Mouse (Mus musculus): ENCODE results near the gene Olfr552. TPM values are rescaled to one million over a fixed set of nuclear protein-coding genes. Genes with fewer than 3 reads are reported as not detected.
A peak's percentile ranks its signal among the peaks of the same experiment; 100 is the strongest.
"Not testable (repeated sequence)": the region's sequence is repeated elsewhere in the genome, so short reads cannot be mapped to it uniquely, and the experiment has no call there.

Olfr552 gene
- under 1 TPM; 0.12 to 0.24 TPM for total RNA-seq (2021)

GRCm38 (mm10) chr7:102597378-102598031, at the start of gene Olfr552:
Gene Olfr552 (plus strand): TSS chr7:102597770.
- intact Hi-C loops (cut with DNase I) = no loop called here
- DNase-seq = no peak

GRCm38 (mm10) chr7:102549570-102549969, 48.0 kb upstream of the Olfr552 start, which contains the start of gene Olfr549:
Gene Olfr549 (plus strand): TSS chr7:102549870.
- intact Hi-C loops (cut with DNase I) = no loop called here
- no peak for DNase-seq

GRCm38 (mm10) chr7:102553279-102553678, 44.3 kb upstream of the Olfr552 start:
- DNase-seq = no peak
- intact Hi-C loops (cut with DNase I) = no loop called here

GRCm38 (mm10) chr7:102564999-102565997, 32.3 kb upstream of the Olfr552 start, which contains the start of gene Trim21:
Gene Trim21 (minus strand): TSS chr7:102565486.
- intact Hi-C loops (cut with DNase I) = no loop called here
- peak; percentile 88 to 91 for DNase-seq

GRCm38 (mm10) chr7:102566219-102566618, 31.4 kb upstream of the Olfr552 start:
- DNase-seq = no peak
- intact Hi-C loops (cut with DNase I) = no loop called here

GRCm38 (mm10) chr7:102571142-102571541, 26.4 kb upstream of the Olfr552 start, which contains the start of gene Olfr550:
Gene Olfr550 (plus strand): TSS chr7:102571442.
- no peak for DNase-seq
- intact Hi-C loops (cut with DNase I) = no loop called here

GRCm38 (mm10) chr7:102573174-102573830, 24.3 kb upstream of the Olfr552 start:
- intact Hi-C loops (cut with DNase I) = no loop called here
- DNase-seq = no peak

GRCm38 (mm10) chr7:102575998-102576397, 21.6 kb upstream of the Olfr552 start:
- no peak for DNase-seq
- intact Hi-C loops (cut with DNase I) = no loop called here

- DNase-seq = no peak
- intact Hi-C loops (cut with DNase I) = no loop called here
Observed at GRCm38 (mm10) chr7:102591786-102592185, 5.8 kb upstream of the Olfr552 start, which contains the start of gene Olfr551. Gene Olfr551 (minus strand): TSS chr7:102591886.

- intact Hi-C loops (cut with DNase I) = no loop called here
- DNase-seq = no peak
Observed at GRCm38 (mm10) chr7:102618118-102618517, 20.5 kb downstream of the Olfr552 start, which contains the start of gene Olfr553. Gene Olfr553 (minus strand): TSS chr7:102618218.

- DNase-seq = peak; percentile 7 to 27
- intact Hi-C loops (cut with DNase I) = no loop called here
Observed at GRCm38 (mm10) chr7:102619608-102620007, 22.0 kb downstream of the Olfr552 start.

- DNase-seq; intact Hi-C loops (cut with DNase I): not testable (repeated sequence)
Observed at GRCm38 (mm10) chr7:102620368-102620767, 22.8 kb downstream of the Olfr552 start.

- intact Hi-C loops (cut with DNase I) = loop anchor here (1.0 kb wide), 1 partner anchor 123 kb away; no protein-coding TSS in a partner anchor
- DNase-seq = peak; percentile 49 to 70
Observed at GRCm38 (mm10) chr7:102636665-102637064, 39.1 kb downstream of the Olfr552 start.

GRCm38 (mm10) chr7:102638132-102638531, 40.6 kb downstream of the Olfr552 start, which contains the start of gene Olfr554:
Gene Olfr554 (plus strand): TSS chr7:102638432.
- intact Hi-C loops (cut with DNase I) = no loop called here

GRCm38 (mm10) chr7:102644945-102645344, 47.4 kb downstream of the Olfr552 start:
- peak in 1 of 2 experiments; percentile 12 for DNase-seq
- intact Hi-C loops (cut with DNase I) = not testable (repeated sequence)

More at GRCm38 (mm10) chr7:102638132-102638531, 40.6 kb downstream of the Olfr552 start, which contains the start of gene Olfr554:
- no peak for DNase-seq

Other genes with a start within 250 kb of the Olfr552 start
- 10 to 100 TPM; 36.2 to 41.2 TPM for gene Rrm1, start 156.1 kb upstream of the Olfr552 start, total RNA-seq (2021)
- gene Olfr543, start 116.1 kb upstream of the Olfr552 start, total RNA-seq (2021) = not detected
- not detected for gene Olfr544, start 109.5 kb upstream of the Olfr552 start, total RNA-seq (2021)
- gene Olfr545, start 98.2 kb upstream of the Olfr552 start, total RNA-seq (2021) = not detected
- not detected for gene Olfr547, start 63.0 kb upstream of the Olfr552 start, total RNA-seq (2021)
- gene Olfr548-ps1, start 56.9 kb upstream of the Olfr552 start, total RNA-seq (2021) = not detected
- gene Olfr549, start 47.9 kb upstream of the Olfr552 start, total RNA-seq (2021) = not detected
- gene Trim21, start 32.3 kb upstream of the Olfr552 start, total RNA-seq (2021) = 1 to 10 TPM; 5.2 to 5.7 TPM
- gene Olfr550, start 26.3 kb upstream of the Olfr552 start, total RNA-seq (2021) = under 1 TPM in 1 of 2 experiments, not detected in 1; 0.24 TPM
- gene Olfr551, start 5.9 kb upstream of the Olfr552 start, total RNA-seq (2021) = not detected
- not detected for gene Olfr553, start 20.4 kb downstream of the Olfr552 start, total RNA-seq (2021)
- gene Olfr554, start 40.7 kb downstream of the Olfr552 start, total RNA-seq (2021) = not detected
- gene Olfr555, start 61.1 kb downstream of the Olfr552 start, total RNA-seq (2021) = not detected
- gene Olfr556, start 67.1 kb downstream of the Olfr552 start, total RNA-seq (2021) = not detected
- 10 to 100 TPM in 1 of 2 experiments, 1 to 10 TPM in 1; 6.9 to 10.6 TPM for gene Trim68, start 89.6 kb downstream of the Olfr552 start, total RNA-seq (2021)
- gene Olfr557, start 98.1 kb downstream of the Olfr552 start, total RNA-seq (2021) = not detected
- gene Olfr558, start 104.4 kb downstream of the Olfr552 start, total RNA-seq (2021) = 1 to 10 TPM; 6.2 TPM
- gene Olfr33, start 121.3 kb downstream of the Olfr552 start, total RNA-seq (2021) = not detected
- gene Olfr559, start 129.7 kb downstream of the Olfr552 start, total RNA-seq (2021) = not detected
- under 1 TPM; 0.12 to 0.57 TPM for gene Olfr560, start 161.6 kb downstream of the Olfr552 start, total RNA-seq (2021)
- 1 to 10 TPM; 2.1 to 2.2 TPM for gene Olfr78, start 161.7 kb downstream of the Olfr552 start, total RNA-seq (2021)
- not detected for gene Olfr561, start 173.5 kb downstream of the Olfr552 start, total RNA-seq (2021)
- not detected for gene Olfr564, start 205.7 kb downstream of the Olfr552 start, total RNA-seq (2021)